Mouse (Mus musculus) right cerebral cortex, postnatal 14 days (tissue): Measurements from ENCODE around the gene Ints6l.
A peak's percentile ranks its signal among the peaks of the same experiment; 100 is the strongest.

Experiments used
- DNase-seq: peaks from one replicate; pipeline ENCODE4 v3.0.0; 2022

Gene Ints6l

GRCm38 (mm10) chrX:56531266-56531665 lies 76.6 kb downstream of the Ints6l start:
- peak; percentile 53 for DNase-seq

DNA sequence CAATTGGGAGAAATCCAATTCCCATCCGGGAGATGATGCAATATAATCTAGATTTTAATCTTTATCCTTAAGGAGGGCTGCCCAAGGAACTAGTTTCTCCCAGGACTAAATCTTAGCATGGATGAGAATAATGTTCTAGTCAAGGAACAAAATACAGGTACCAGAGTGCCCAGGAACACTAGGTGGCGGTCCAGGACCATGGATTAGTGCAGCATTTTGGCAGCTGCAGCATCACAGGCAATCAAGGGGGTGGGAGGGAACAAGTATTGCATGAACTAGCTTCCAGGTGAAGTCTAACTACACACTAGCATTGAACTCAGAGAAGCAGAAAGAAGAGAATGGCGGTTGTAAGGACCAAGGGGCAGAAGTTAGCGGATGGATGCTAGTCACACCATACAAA lies 82.5 kb downstream of the Ints6l start:
- peak; percentile 37 for DNase-seq

DNA sequence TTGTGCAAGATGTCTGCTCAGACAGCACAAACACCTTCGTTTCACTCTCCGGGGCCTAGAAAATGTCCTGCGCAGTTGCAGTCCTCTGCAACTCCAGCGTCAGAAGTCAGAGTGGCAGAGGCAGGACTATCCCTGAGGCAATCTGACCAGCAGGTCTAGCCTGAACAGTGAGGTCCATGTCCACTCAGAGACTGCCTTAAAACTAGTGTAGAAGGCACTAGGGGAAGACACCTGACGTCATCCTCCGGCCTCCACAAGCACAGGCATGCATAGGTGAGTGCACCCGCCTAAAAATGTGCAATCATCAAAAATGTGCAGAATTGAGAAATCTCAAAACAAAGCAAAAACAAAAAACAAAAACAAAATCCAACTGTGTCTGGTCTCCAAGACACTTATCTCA lies 94.8 kb downstream of the Ints6l start, which contains the start of gene Gm648:
Gene Gm648 (minus strand): TSS at position 101 of the 400 bp plus-strand sequence.
- DNase-seq: no peak

DNA sequence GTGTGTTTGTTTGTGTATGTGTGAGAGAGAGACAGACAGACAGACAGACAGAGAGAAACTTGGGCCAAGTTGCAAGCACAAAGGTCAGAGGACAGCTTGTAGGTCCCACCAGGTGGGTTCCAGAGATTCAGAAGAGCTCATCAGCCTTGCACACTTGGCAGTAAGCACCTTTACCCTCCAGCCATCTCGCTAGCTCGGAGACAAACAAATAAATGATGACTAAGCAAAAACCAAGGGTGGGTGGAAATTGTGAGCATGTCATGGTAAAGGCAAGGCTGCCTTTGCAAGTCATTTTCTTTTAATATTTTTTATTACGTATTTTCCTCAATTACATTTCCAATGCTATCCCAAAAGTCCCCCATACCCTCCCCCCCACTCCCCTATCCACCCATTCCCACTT lies 98.9 kb downstream of the Ints6l start:
- no peak for DNase-seq
